Mouse (Mus musculus): ENCODE measurements at regions not wholly inside any gene's neighbourhood (a gene's known extent, or its start where the extent isn't known, plus 50 kb on each side); places are given as distances from the start of the nearest gene placed in this dataset.

- H3K9ac ChIP-seq (replicated peaks; ENCODE audit: low read depth, low read length) = no peak overlapping the region
- H3K36me3 ChIP-seq (replicated peaks; ENCODE audit: control insufficient read depth, insufficient read depth, low read length) = no peaks in the 10 kb centered on the region
- H3K4me2 ChIP-seq (ENCODE audit: low read depth, low read length) = no peak overlapping the region
- no peak overlapping the region for H3K27ac ChIP-seq (ENCODE audit: low read depth)
- TF ChIP-seq CTCF (IDR thresholded peaks at IDR 0.05; ENCODE audit: low read depth) (no peak), EP300 (IDR thresholded peaks at IDR 0.05; ENCODE audit: low read depth) (no peak)
- no peak for ATAC-seq (ENCODE audit: insufficient read depth, low read depth)
- peaks cover 6% of the 10 kb centered on the region; the same call in 1 of the 2 replicates for H3K27me3 ChIP-seq (ENCODE audit: control insufficient read depth, insufficient read depth, low read length)
- H3K4me3 ChIP-seq (ENCODE audit: low read depth, low read length) = no peak overlapping the region
- no peaks in the 10 kb centered on the region for H3K4me1 ChIP-seq (ENCODE audit: control insufficient read depth, insufficient read depth)
- WGBS = 50% methylated on average over 1 of the region's 1 CpGs
- no peak for DNase-seq (ENCODE audit: low spot score)
- no peaks in the 10 kb centered on the region for H3K9me3 ChIP-seq (replicated peaks; ENCODE audit: control insufficient read depth, low read length)
Measured at GRCm38 (mm10) chrX:12358026-12358425, 197.9 kb upstream of the Bcor start.

GRCm38 (mm10) chrX:12365582-12366323, 205.6 kb upstream of the Bcor start:
- Histone ChIP-seq H3K4me3 (ENCODE audit: low read depth, low read length) (no peak overlapping the region), H3K27ac (ENCODE audit: low read depth) (no peak overlapping the region), H3K9ac (replicated peaks; ENCODE audit: low read depth, low read length) (no peak overlapping the region), H3K4me1 (ENCODE audit: control insufficient read depth, insufficient read depth) (0 out of 2 replicates have a peak, but pooled peaks cover 4% of the 10 kb centered on the region), H3K27me3 (ENCODE audit: control insufficient read depth, insufficient read depth, low read length) (no peaks in the 10 kb centered on the region), H3K36me3 (replicated peaks; ENCODE audit: control insufficient read depth, insufficient read depth, low read length) (no peaks in the 10 kb centered on the region), H3K4me2 (ENCODE audit: low read depth, low read length) (no peak overlapping the region), H3K9me3 (replicated peaks; ENCODE audit: control insufficient read depth, low read length) (no peaks in the 10 kb centered on the region)
- TF ChIP-seq CTCF (IDR thresholded peaks at IDR 0.05; ENCODE audit: low read depth) (no peak), EP300 (IDR thresholded peaks at IDR 0.05; ENCODE audit: low read depth) (no peak)
- peak; percentile 51 for DNase-seq (ENCODE audit: low spot score)
- WGBS = 42% methylated on average over 12 of the region's 12 CpGs
- peak; percentile 86 for ATAC-seq (ENCODE audit: insufficient read depth, low read depth)

GRCm38 (mm10) chrX:12366801-12367200, 206.6 kb upstream of the Bcor start:
- Histone ChIP-seq H3K4me3 (ENCODE audit: low read depth, low read length) (no peak overlapping the region), H3K9ac (replicated peaks; ENCODE audit: low read depth, low read length) (no peak overlapping the region), H3K36me3 (replicated peaks; ENCODE audit: control insufficient read depth, insufficient read depth, low read length) (no peaks in the 10 kb centered on the region), H3K27me3 (ENCODE audit: control insufficient read depth, insufficient read depth, low read length) (no peaks in the 10 kb centered on the region), H3K27ac (ENCODE audit: low read depth) (no peak overlapping the region), H3K4me2 (ENCODE audit: low read depth, low read length) (no peak overlapping the region), H3K4me1 (ENCODE audit: control insufficient read depth, insufficient read depth) (0 out of 2 replicates have a peak, but pooled peaks cover 4% of the 10 kb centered on the region), H3K9me3 (replicated peaks; ENCODE audit: control insufficient read depth, low read length) (no peaks in the 10 kb centered on the region)
- 73% methylated on average over 6 of the region's 6 CpGs for WGBS
- ATAC-seq (ENCODE audit: insufficient read depth, low read depth) (no peak), DNase-seq (ENCODE audit: low spot score) (no peak)
- TF ChIP-seq EP300 (IDR thresholded peaks at IDR 0.05; ENCODE audit: low read depth) (no peak), CTCF (IDR thresholded peaks at IDR 0.05; ENCODE audit: low read depth) (no peak)

- H3K9ac ChIP-seq (replicated peaks; ENCODE audit: low read depth, low read length) = no peak overlapping the region
- WGBS = 66% methylated on average over 6 of the region's 6 CpGs
- no peak overlapping the region for H3K27ac ChIP-seq (ENCODE audit: low read depth)
- no peak overlapping the region for H3K4me2 ChIP-seq (ENCODE audit: low read depth, low read length)
- H3K4me3 ChIP-seq (ENCODE audit: low read depth, low read length) = no peak overlapping the region
- ATAC-seq (ENCODE audit: insufficient read depth, low read depth) (no peak), DNase-seq (ENCODE audit: low spot score) (no peak)
- H3K9me3 ChIP-seq (replicated peaks; ENCODE audit: control insufficient read depth, low read length) = no peaks in the 10 kb centered on the region
- H3K27me3 ChIP-seq (ENCODE audit: control insufficient read depth, insufficient read depth, low read length) = no peaks in the 10 kb centered on the region
- TF ChIP-seq CTCF (IDR thresholded peaks at IDR 0.05; ENCODE audit: low read depth) (no peak), EP300 (IDR thresholded peaks at IDR 0.05; ENCODE audit: low read depth) (no peak)
- H3K36me3 ChIP-seq (replicated peaks; ENCODE audit: control insufficient read depth, insufficient read depth, low read length) = no peaks in the 10 kb centered on the region
- no peaks in the 10 kb centered on the region for H3K4me1 ChIP-seq (ENCODE audit: control insufficient read depth, insufficient read depth)
Measured at GRCm38 (mm10) chrX:12373670-12374069, 213.5 kb upstream of the Bcor start.

- no peaks in the 10 kb centered on the region for H3K9me3 ChIP-seq (replicated peaks; ENCODE audit: control insufficient read depth, low read length)
- no peaks in the 10 kb centered on the region for H3K27me3 ChIP-seq (ENCODE audit: control insufficient read depth, insufficient read depth, low read length)
- ATAC-seq (ENCODE audit: insufficient read depth, low read depth) = no peak
- 38% methylated on average over 1 of the region's 1 CpGs for WGBS
- no peak overlapping the region for H3K27ac ChIP-seq (ENCODE audit: low read depth)
- no peak overlapping the region for H3K4me3 ChIP-seq (ENCODE audit: low read depth, low read length)
- H3K36me3 ChIP-seq (replicated peaks; ENCODE audit: control insufficient read depth, insufficient read depth, low read length) = no peaks in the 10 kb centered on the region
- H3K4me2 ChIP-seq (ENCODE audit: low read depth, low read length) = no peak overlapping the region
- H3K9ac ChIP-seq (replicated peaks; ENCODE audit: low read depth, low read length) = no peak overlapping the region
- DNase-seq (ENCODE audit: low spot score) = no peak
- no peaks in the 10 kb centered on the region for H3K4me1 ChIP-seq (ENCODE audit: control insufficient read depth, insufficient read depth)
- TF ChIP-seq EP300 (IDR thresholded peaks at IDR 0.05; ENCODE audit: low read depth) (no peak), CTCF (IDR thresholded peaks at IDR 0.05; ENCODE audit: low read depth) (no peak)
Measured at GRCm38 (mm10) chrX:12375796-12376195, 211.8 kb upstream of the Atp6ap2 start.
